Mouse (Mus musculus): Measurements from ENCODE around the gene Mycn.

- no peak for TF ChIP-seq CTCF (IDR thresholded peaks at IDR 0.05; ENCODE audit: control insufficient read depth, insufficient read depth, insufficient read length)
- no peak for TF ChIP-seq USF1 (IDR thresholded peaks at IDR 0.05; ENCODE audit: low read depth)
- TF ChIP-seq MAX (IDR thresholded peaks at IDR 0.05), result no peak
- TF ChIP-seq FOSL1 (IDR thresholded peaks at IDR 0.05; ENCODE audit: insufficient read depth, low read length, poor library complexity, severe bottlenecking), result no peak
- TF ChIP-seq MYOG (IDR thresholded peaks at IDR 0.05; ENCODE audit: control insufficient read depth, extremely low read depth, insufficient read length), result no peak
- TF ChIP-seq MYOD1 (IDR thresholded peaks at IDR 0.05; ENCODE audit: control insufficient read depth, insufficient read length, low read depth), result no peak
- no peak for TF ChIP-seq CEBPB (IDR thresholded peaks at IDR 0.05; ENCODE audit: low read depth)
Measured at GRCm38 (mm10) chr12:12938361-12938760, 3.4 kb downstream of the Mycn start.
